Mouse (Mus musculus): Measurements from ENCODE around the gene Pcca. TPM values are rescaled to one million over a fixed set of nuclear protein-coding genes. Genes with fewer than 3 reads are reported as not detected.

Gene Pcca
- polyA plus RNA-seq, 1 experiment from 2014 or later: 63.1 TPM

DNA sequence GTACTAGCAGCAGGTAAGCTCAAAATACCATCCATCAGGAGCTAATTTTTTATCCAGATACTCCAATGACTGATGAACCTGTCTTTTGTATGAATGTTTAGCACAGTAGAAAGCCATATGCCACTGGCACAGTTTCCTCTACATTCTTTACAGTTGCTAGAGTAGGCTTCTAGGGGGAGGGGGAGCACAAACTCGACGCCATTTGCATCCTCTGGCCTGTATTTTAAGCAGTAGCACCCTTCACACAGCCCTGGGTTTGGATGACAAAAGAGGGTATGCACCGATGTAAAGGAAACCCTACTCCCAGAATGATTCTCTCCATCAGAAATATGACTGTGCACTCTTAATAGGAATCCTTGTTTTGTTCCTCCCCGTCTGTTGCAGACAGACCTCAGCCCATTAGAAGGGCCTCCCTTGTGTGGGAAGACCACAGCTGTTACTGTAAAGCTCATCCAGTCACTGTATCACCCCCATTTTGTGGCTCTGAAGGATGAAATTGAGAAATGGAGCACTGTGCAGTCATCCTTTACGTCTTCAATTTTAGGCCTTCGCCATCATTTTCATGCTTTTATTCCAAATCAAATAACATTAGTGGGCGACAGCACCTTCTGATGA lies 348.8 kb downstream of the Pcca start:
- POLR2A ChIA-PET: no interaction called here
- H3K27me3 ChIP-seq: no peaks in the 10 kb centered on the region
- no peak for TF ChIP-seq CTCF (IDR thresholded peaks at IDR 0.05)
- CTCF ChIA-PET: interaction anchor here (0.7 to 3.2 kb wide), 6 partner anchors 9 to 693 kb away, joined by 3 to 25 read pairs (median 5); no protein-coding TSS in a partner anchor
- DNase-seq (ENCODE audit: low read depth, low spot score) (no peak), ATAC-seq (no peak)
- in situ Hi-C loops (cut with MboI; ENCODE audit: low pct_unique_long_range_greater_than_20kb): no loop called here

DNA sequence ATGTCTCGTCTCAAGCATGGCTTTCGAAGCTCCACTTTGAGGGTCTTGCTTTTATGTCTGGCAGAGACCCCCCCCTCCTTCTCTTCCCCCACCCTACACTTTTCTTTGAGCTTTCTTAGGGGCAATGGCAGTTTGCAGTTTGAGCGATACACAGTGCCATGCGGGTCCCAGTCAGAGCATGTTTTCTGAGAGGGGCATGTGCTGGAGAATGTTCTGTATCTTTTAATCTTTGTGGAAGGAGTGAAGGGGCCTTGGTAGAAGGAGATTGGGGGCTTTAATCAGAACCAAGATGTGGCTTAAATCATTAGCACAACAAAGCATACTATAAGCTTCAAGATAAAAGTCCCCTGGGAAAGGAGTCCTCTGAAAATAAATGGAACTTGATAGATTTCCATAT lies 349.3 kb downstream of the Pcca start:
- CTCF ChIA-PET: interaction anchor here (0.7 to 3.2 kb wide), 6 partner anchors 9 to 694 kb away, joined by 3 to 25 read pairs (median 5); no protein-coding TSS in a partner anchor

DNA sequence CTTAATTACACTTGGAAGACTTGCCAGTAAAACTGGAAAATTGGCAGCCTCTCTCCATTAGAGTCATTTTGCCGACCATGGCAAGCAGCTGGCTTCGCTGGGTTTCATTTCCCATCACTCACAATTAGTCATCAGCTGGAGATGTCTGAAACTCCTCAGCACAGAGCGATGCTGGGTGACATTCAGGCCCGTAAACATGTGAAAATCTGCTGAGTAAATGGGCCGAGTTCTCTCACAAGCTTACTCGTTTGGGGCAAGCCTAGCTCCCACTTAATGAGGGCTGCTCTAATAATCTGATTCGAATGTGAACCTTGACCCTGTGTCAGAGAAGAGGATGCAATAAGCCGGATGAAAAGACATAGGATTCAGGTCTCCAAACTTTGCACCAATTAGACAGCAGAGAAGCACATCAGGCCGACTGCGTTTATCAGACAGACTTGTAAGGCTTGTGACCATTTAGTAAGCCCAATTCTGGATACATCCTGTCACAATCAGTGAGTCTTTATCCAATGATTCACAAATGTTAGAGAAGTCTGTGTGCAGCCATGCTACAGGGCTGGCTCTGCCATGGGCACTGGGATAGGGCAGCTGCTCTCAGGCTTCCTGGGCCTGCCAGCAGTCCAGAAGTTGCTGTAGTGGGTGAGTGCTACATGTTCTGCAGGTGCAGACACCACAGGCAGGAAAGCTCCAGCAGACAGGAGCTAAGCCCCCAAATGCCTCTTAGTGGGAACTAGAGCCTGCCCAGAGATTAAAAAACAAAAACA lies 349.9 kb downstream of the Pcca start:
- peak; percentile 62 for DNase-seq (ENCODE audit: low read depth, low spot score)

More for the DNA sequence above, 349.3 kb downstream of the Pcca start:
- in situ Hi-C loops (cut with MboI; ENCODE audit: low pct_unique_long_range_greater_than_20kb): no loop called here
- DNase-seq (ENCODE audit: low read depth, low spot score): no peak
- ATAC-seq: no peak
- TF ChIP-seq CTCF (IDR thresholded peaks at IDR 0.05): no peak
- POLR2A ChIA-PET: no interaction called here
- no peaks in the 10 kb centered on the region for H3K27me3 ChIP-seq

DNA sequence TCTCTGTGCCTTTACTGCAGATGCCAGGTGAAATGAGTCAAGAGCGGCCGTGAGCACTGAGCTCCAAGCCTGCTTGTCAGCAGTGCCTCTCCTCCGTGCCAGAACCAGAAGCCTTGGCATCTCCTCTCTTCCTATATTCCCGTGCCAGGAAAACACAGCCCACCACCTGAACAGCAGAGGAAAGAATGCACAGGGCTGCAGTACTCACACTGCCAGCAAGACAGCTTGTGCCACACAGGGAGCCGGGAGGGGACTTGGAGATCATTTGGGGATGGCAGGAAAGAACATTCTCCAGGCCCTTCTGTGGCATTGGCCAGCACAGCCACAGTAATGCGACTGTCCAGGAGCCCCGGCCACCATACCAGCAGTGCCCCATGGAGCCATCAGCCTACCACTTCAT lies 351.8 kb downstream of the Pcca start:
- TF ChIP-seq CTCF (IDR thresholded peaks at IDR 0.05): no peak
- in situ Hi-C loops (cut with MboI; ENCODE audit: low pct_unique_long_range_greater_than_20kb): no loop called here
- DNase-seq (ENCODE audit: low read depth, low spot score) (no peak), ATAC-seq (no peak)
- POLR2A ChIA-PET: interaction anchor here (1.1 kb wide), 1 partner anchor 26 kb away, joined by 3 read pairs; no protein-coding TSS in a partner anchor
- H3K27me3 ChIP-seq: no peaks in the 10 kb centered on the region
- CTCF ChIA-PET: interaction anchor here (1.4 kb wide), 1 partner anchor 354 kb away, joined by 4 read pairs; no protein-coding TSS in a partner anchor

More for the DNA sequence above, 349.9 kb downstream of the Pcca start:
- in situ Hi-C loops (cut with MboI; ENCODE audit: low pct_unique_long_range_greater_than_20kb): no loop called here
- H3K27me3 ChIP-seq: no peaks in the 10 kb centered on the region
- no peak for TF ChIP-seq CTCF (IDR thresholded peaks at IDR 0.05)
- POLR2A ChIA-PET: no interaction called here
- peak; percentile 73 for ATAC-seq
- CTCF ChIA-PET: interaction anchor here (1.3 to 3.2 kb wide), 5 partner anchors 10 to 660 kb away, joined by 3 to 25 read pairs (median 7); no protein-coding TSS in a partner anchor

DNA sequence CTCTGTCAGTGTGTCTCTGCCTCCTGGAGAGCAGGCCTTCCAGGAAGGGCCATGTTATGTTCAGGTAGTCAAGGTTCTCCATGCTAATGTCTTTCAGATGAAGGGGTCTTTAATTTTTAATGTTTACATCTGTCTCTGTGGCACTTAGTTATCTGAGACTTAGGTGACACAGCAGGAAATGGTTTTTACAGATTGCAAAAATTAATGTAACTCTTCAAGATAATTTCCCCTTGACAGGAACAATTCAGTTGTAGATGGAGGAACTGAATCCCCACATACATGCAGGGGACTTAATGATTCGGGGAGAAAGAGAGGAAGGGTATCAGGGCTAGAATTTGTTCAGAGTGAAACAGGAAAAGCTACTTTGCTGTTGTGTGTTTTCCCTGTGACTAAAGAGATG lies 353.2 kb downstream of the Pcca start:
- ATAC-seq: no peak
- POLR2A ChIA-PET: no interaction called here
- CTCF ChIA-PET: interaction anchor here (1.0 kb wide), 1 partner anchor 11 kb away, joined by 3 read pairs; no protein-coding TSS in a partner anchor
- TF ChIP-seq CTCF (IDR thresholded peaks at IDR 0.05): no peak
- in situ Hi-C loops (cut with MboI; ENCODE audit: low pct_unique_long_range_greater_than_20kb): no loop called here
- DNase-seq (ENCODE audit: low read depth, low spot score): no peak
- no peaks in the 10 kb centered on the region for H3K27me3 ChIP-seq

DNA sequence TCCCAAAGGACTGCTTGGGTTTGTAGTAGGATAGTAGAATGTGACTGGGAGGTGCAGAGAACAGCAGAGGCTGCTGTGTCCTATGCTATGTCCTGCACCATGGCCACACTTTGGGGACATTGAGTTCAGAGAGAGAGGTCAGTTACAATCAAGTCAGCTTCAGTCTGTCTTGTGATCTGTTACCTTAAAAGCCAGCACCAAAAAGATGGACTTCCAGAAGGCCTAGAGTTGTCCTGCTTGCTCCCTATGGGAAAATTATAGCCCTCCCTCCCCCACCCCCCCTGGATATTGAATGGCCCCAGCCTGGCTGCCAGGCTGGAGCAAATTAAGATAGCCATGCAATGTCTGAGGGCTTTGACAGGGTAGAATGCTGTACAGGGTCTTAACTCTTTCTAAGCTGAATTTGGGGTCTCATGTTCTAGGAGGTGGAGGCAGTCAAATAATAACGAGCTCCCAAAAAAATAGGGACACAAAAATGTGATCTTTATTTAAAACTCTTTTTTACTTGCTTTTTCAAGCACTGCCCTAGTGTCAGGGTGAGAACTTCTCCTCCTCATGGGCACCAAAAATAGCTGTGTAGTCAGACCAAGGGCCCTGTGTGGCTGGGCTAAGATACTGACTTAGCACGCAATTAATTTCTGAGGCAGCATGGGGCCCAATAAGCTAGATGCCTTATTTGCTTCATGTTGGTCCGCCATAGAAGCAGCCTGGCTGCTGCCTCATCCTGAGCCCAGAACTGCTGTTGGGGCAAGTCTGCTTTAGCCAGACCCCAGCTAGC lies 353.8 kb downstream of the Pcca start:
- no peaks in the 10 kb centered on the region for H3K27me3 ChIP-seq
- DNase-seq (ENCODE audit: low read depth, low spot score) (no peak), ATAC-seq (no peak)
- TF ChIP-seq CTCF (IDR thresholded peaks at IDR 0.05): no peak
- ChIA-PET POLR2A (no interaction called here), CTCF (interaction anchor here (1.0 kb wide), 1 partner anchor 12 kb away, joined by 3 read pairs; no protein-coding TSS in a partner anchor)
- in situ Hi-C loops (cut with MboI; ENCODE audit: low pct_unique_long_range_greater_than_20kb): no loop called here

DNA sequence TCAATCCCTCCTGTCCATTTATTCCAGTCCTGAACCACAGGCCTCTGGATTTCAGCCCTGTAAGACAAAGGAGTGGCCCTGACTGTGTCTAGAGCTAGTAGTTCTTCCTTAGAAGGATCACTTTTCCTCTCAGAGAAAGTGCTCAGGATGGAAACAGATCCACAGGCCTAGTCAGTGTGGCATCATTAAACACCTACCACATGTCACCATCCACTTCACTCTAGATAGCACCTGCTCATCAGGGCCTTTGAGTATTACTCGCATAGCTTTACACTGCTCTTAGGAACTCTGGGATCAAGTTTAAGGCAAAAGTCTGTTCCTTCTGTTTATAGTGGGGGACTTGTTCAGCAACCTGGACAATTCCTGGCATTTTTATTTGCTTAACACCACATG lies 354.4 kb downstream of the Pcca start:
- no peaks in the 10 kb centered on the region for H3K27me3 ChIP-seq
- ChIA-PET POLR2A (no interaction called here), CTCF (interaction anchor here (1.0 kb wide), 1 partner anchor 13 kb away, joined by 3 read pairs; no protein-coding TSS in a partner anchor)
- no peak for TF ChIP-seq CTCF (IDR thresholded peaks at IDR 0.05)
- DNase-seq (ENCODE audit: low read depth, low spot score) (no peak), ATAC-seq (no peak)
- in situ Hi-C loops (cut with MboI; ENCODE audit: low pct_unique_long_range_greater_than_20kb): no loop called here

DNA sequence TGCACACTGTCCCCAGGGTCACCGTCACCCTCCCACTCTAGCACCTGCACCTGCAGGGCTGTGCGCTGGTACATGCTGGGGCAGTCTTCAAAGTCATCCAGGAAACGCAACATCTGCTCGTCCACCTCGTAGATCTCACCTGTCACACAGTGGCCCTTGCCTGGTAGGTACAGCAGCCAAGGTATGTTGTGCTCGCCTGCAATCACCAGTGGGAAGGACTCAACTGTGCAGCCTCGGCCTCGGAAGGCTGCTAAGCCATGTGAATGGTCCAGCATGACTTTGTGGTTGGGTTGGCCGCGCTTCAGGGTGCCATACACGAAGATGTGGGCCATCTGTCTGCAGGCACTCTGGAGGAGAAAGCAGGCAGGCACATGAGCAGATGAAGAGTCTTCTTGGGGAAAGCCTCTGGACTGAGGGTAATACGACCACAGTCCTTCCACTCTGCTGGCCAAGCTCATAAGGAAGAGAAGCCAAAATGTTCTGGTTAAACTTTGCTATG lies 357.4 kb downstream of the Pcca start:
- DNase-seq (ENCODE audit: low read depth, low spot score) (no peak), ATAC-seq (no peak)
- H3K27me3 ChIP-seq: no peaks in the 10 kb centered on the region
- ChIA-PET POLR2A (no interaction called here), CTCF (interaction anchor here (0.6 kb wide), 1 partner anchor 348 kb away, joined by 3 read pairs; no protein-coding TSS in a partner anchor)
- in situ Hi-C loops (cut with MboI; ENCODE audit: low pct_unique_long_range_greater_than_20kb): no loop called here
- no peak for TF ChIP-seq CTCF (IDR thresholded peaks at IDR 0.05)

DNA sequence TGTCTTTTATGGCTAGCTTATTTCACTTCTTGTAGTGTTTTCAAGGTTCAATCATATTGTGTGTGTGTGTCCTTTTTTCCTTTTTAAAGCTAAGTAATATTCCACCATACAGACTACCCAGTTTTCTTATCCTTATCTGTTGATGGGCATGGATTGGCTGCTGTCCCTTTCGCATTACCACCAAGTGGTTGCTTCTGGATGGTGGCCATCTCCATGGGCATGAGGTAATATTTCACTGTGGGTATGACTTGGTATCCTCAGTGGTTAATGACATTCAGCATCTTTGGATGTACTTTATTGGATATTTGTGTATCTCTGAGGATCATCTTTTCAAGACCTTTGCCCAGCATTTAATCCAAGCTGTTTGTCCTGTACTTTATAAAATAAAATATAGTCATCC lies 362.0 kb downstream of the Pcca start:
- ChIA-PET CTCF (no interaction called here), POLR2A (no interaction called here)
- DNase-seq (ENCODE audit: low read depth, low spot score) (no peak), ATAC-seq (no peak)
- TF ChIP-seq CTCF (IDR thresholded peaks at IDR 0.05): no peak
- in situ Hi-C loops (cut with MboI; ENCODE audit: low pct_unique_long_range_greater_than_20kb): no loop called here
- no peaks in the 10 kb centered on the region for H3K27me3 ChIP-seq

DNA sequence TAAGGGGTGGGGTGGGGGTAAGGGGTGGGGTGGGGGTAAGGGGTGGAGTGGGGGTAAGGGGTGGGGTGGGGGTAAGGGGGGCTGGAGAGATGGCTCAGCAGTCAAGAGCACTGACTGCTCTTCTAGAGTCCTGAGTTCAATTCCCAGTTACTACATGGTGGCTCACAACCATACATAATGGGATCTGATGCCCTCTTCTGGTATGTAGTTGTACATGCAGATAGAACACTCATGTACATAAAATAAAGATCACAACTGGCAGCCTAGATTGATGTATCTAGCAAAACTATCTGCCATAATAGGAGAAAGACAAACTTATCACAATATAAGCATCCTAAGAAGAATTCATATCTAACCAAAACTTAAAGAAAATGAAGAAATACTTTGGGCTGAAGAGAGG lies 364.4 kb downstream of the Pcca start:
- ChIA-PET CTCF (interaction anchor here (1.3 kb wide), 1 partner anchor 22 kb away, joined by 4 read pairs; no protein-coding TSS in a partner anchor), POLR2A (no interaction called here)
- no peak for DNase-seq (ENCODE audit: low read depth, low spot score)
- no peaks in the 10 kb centered on the region for H3K27me3 ChIP-seq
- no peak for TF ChIP-seq CTCF (IDR thresholded peaks at IDR 0.05)
- in situ Hi-C loops (cut with MboI; ENCODE audit: low pct_unique_long_range_greater_than_20kb): no loop called here
- no peak for ATAC-seq

Data from Patski (cell line).